In the genomic region with DNA sequence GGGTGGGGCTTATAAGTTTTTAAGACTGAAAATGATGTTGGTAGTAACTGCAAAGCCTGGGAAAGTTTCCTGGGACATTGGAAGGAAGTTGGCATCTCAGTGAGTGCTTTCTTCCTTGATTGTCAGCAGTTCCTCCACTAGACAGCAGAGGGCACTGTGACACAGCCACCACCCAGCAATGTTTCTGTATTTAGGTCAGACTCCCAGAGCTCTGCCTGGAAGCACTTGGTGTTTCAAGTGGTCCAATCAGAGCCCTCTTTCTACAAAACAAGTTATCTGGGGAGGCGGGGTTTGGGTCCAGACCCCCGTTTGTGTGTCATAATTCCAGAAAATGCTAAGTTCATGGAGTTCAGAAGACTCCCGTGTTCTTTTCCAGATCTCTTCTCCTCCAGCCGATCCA, we compare ENCODE assay signal across 9 mouse cellular contexts. TPM values are rescaled to one million over a fixed set of nuclear protein-coding genes. Genes with fewer than 3 reads are reported as not detected.
DNase-seq lines count a peak whose midpoint lies in the region; ATAC-seq and TF ChIP-seq lines count a peak whose summit lies in the region.
"Had no signal": no experiment of that assay in that cellular context is flagged by ENCODE, and none has a peak within 500 bp of the region (broad histone marks: within the 10 kb centered on the region; RNA-seq: fewer than 3 reads in every experiment).

No protein-coding gene starts in this region.

- H3K9me3 ChIP-seq in limb, embryonic 14.5 days (ENCODE audit: control insufficient read depth, low read length), result no peaks in the 10 kb centered on the region
- H3K9me3 ChIP-seq: limb, embryonic 12.5 days had no signal

- DNase-seq in 3134 (ENCODE audit: extremely low read depth, insufficient read length, low spot score), result peak; percentile 35
- DNase-seq in CD8-positive naive resting alpha-beta T cell, adult 2 months (ENCODE audit: low read depth in 2 of 2, low spot score in 2 of 2), result peak; percentile 27 to 57
- peak; percentile 81 for DNase-seq in brain, embryonic 14.5 days (ENCODE audit: low read depth)
- DNase-seq in fibroblast of lung, adult 2 months (ENCODE audit: low read depth), result peak; percentile 55
- DNase-seq in limb, embryonic 14.5 days (ENCODE audit: low spot score), result peak; percentile 61
- peak; percentile 89 for DNase-seq in retina, embryonic 14.5 days (ENCODE audit: low spot score)
- peak; percentile 46 to 67 for DNase-seq in urinary bladder, postnatal 36 days (ENCODE audit: low spot score in 2 of 2)

- H3K4me1 ChIP-seq in limb, embryonic 14.5 days (ENCODE audit: control insufficient read depth, insufficient read depth, low read length), result no peaks in the 10 kb centered on the region; the same call in 1 of the 2 replicates

- no peaks in the 10 kb centered on the region for H3K27me3 ChIP-seq in limb, embryonic 14.5 days (ENCODE audit: control insufficient read depth, insufficient read depth, low read length)
- H3K27me3 ChIP-seq: limb, embryonic 12.5 days had no signal

- no peak for TF ChIP-seq POLR2A in brain, embryonic 14.5 days (IDR thresholded peaks at IDR 0.05; ENCODE audit: borderline replicate concordance, extremely low read depth, insufficient read depth, insufficient read length, poor library complexity, severe bottlenecking)
- TF ChIP-seq POLR2A in limb, embryonic 14.5 days (IDR thresholded peaks at IDR 0.05; ENCODE audit: borderline replicate concordance, extremely low read depth, insufficient read depth, insufficient read length), result no peak

- no peak overlapping the region for H3K9ac ChIP-seq in limb, embryonic 14.5 days (ENCODE audit: low read depth, low read length, severe bottlenecking)
- H3K9ac ChIP-seq: limb, embryonic 12.5 days had no signal

- 48% methylated on average over 4 of the region's 4 CpGs for WGBS in limb, embryonic 14.5 days

- ATAC-seq in inflammation-experienced regulatory T-cells, adult 6 months, result peak; percentile 46
- 0 out of 2 replicates have a peak, but pooled peaks have one; percentile 31 for ATAC-seq in limb, embryonic 14.5 days (ENCODE audit: low FRiP score, low read depth)

- H3K4me3 ChIP-seq in limb, embryonic 14.5 days (replicated peaks; ENCODE audit: low read length), result no peak overlapping the region
- H3K4me3 ChIP-seq: limb, embryonic 12.5 days had no signal

- no peak overlapping the region for H3K4me2 ChIP-seq in limb, embryonic 14.5 days (replicated peaks; ENCODE audit: low read depth, low read length, severe bottlenecking)
- H3K4me2 ChIP-seq: limb, embryonic 12.5 days had no signal

- peaks cover 59% of the 10 kb centered on the region for H3K36me3 ChIP-seq in limb, embryonic 14.5 days (ENCODE audit: control insufficient read depth, insufficient read depth, low read length)

- TF ChIP-seq CTCF in brain, embryonic 14.5 days (IDR thresholded peaks at IDR 0.05; ENCODE audit: borderline replicate concordance, extremely low read depth, insufficient read depth, insufficient read length), result peak; percentile 91

- no peak overlapping the region for H3K27ac ChIP-seq in limb, embryonic 14.5 days (replicated peaks; ENCODE audit: low read depth, low read length)
- H3K27ac ChIP-seq: limb, embryonic 12.5 days had no signal

RNA-seq across cellular contexts. Expression of gene Lrrc43, which starts 45.0 kb away (rescaled TPM):
- polyA plus RNA-seq in brain, embryonic 14.5 days (2012; rRNA removed), result 0.20 and 0.38 TPM in 2 replicates
- polyA plus RNA-seq in inflammation-experienced regulatory T-cells, adult 6 months (2017; shearing (Covaris generic)), result not detected
- polyA plus RNA-seq in limb, embryonic 14.5 days (2012; rRNA removed), result not detected in 2 replicates
- not detected in 2 replicates for polyA plus RNA-seq in limb, embryonic 14.5 days (2014; fragmentation: Nextera tagmentation; extraction: Ambion mirVana)
- polyA plus RNA-seq: limb, embryonic 12.5 days had no signal

RNA-seq across cellular contexts. Expression of gene Il31, which starts 45.2 kb away (rescaled TPM):
- not detected in 2 replicates for polyA plus RNA-seq in brain, embryonic 14.5 days (2012; rRNA removed)
- not detected for polyA plus RNA-seq in inflammation-experienced regulatory T-cells, adult 6 months (2017; shearing (Covaris generic))
- not detected in 2 replicates for polyA plus RNA-seq in limb, embryonic 14.5 days (2012; rRNA removed)
- polyA plus RNA-seq in limb, embryonic 14.5 days (2014; fragmentation: Nextera tagmentation; extraction: Ambion mirVana), result not detected in 2 replicates
- polyA plus RNA-seq: limb, embryonic 12.5 days had no signal

RNA-seq across cellular contexts. Expression of gene Mlxip, which starts 49.5 kb away (rescaled TPM):
- polyA plus RNA-seq in brain, embryonic 14.5 days (2012; rRNA removed), result 37.5 TPM in 2 replicates
- polyA plus RNA-seq in inflammation-experienced regulatory T-cells, adult 6 months (2017; shearing (Covaris generic)), result 10 to 100 TPM; 11.3 to 26.3 (median 18.1) TPM
- polyA plus RNA-seq in limb, embryonic 14.5 days (2012; rRNA removed), result 28.3 and 37.8 TPM in 2 replicates
- polyA plus RNA-seq in limb, embryonic 14.5 days (2014; fragmentation: Nextera tagmentation; extraction: Ambion mirVana), result 16.5 and 19.7 TPM in 2 replicates

Comparison
In these comparisons a context has a peak if more than half of its experiments do, and no peak if none do; other contexts are left out.
1. DNase-seq: peak in every context shown above with its lines; median percentile 89 in retina, embryonic 14.5 days; 81 in brain, embryonic 14.5 days; 61 in limb, embryonic 14.5 days; 56 in urinary bladder, postnatal 36 days; 55 in fibroblast of lung, adult 2 months; 42 in CD8-positive naive resting alpha-beta T cell, adult 2 months; 35 in 3134.